Mouse (Mus musculus) bone marrow, adult 2 months (tissue): ENCODE measurements around the gene Pard6b. TPM values are rescaled to one million over a fixed set of nuclear protein-coding genes. Genes with fewer than 3 reads are reported as not detected.
"Not testable (repeated sequence)": the region's sequence is repeated elsewhere in the genome, so short reads cannot be mapped to it uniquely, and the experiment has no call there.

Source experiments
- H3K27ac ChIP-seq: fragments of 200-500 bp; 2 replicates; pipeline ENCODE4 v1.5.1; 2012; ENCODE audit warnings: low read depth, mild to moderate bottlenecking, control low read depth, inconsistent platforms, low read length; ENCODE audit not compliant: control insufficient read depth, poor library complexity, insufficient read depth
- H3K4me1 ChIP-seq: fragments of 200-500 bp; 2 replicates; pipeline ENCODE4 v1.6.1; 2011; ENCODE audit warnings: low read length; ENCODE audit not compliant: control insufficient read depth, insufficient read depth
- H3K4me3 ChIP-seq: fragments of 200-500 bp; replicated peaks from 2 replicates; pipeline ENCODE3; 2011; ENCODE audit warnings: mild to moderate bottlenecking, low read depth, low read length, control low read depth; ENCODE audit not compliant: control insufficient read depth
- CTCF ChIP-seq: fragments of 200-500 bp; IDR thresholded peaks from 2 replicates; pipeline ENCODE4 v1.5.1; 2011; ENCODE audit warnings: low read length, control low read depth; ENCODE audit not compliant: control insufficient read depth, insufficient read depth
- POLR2A ChIP-seq: fragments of 200-500 bp; IDR thresholded peaks from 2 replicates; pipeline ENCODE4 v1.6.1; 2011; ENCODE audit warnings: low read depth, mild to moderate bottlenecking, control low read depth, low read length, borderline replicate concordance; ENCODE audit not compliant: control insufficient read depth
- WGBS: fragments of 180-500 bp; shearing (Covaris S2); methylation state at CpG from one replicate; pipeline ENCODE4 v1.1.7; 2018; 5-methylcytosine and 5-hydroxymethylcytosine counted together
- polyA plus RNA-seq: library from polyadenylated mRNA; stranded (reverse); fragments of >200 nt; gene quantifications from 2 replicates; pipeline ENCODE4 v1.2.4, GENCODE M21; 2011; ENCODE audit warnings: low replicate concordance; ENCODE audit not compliant: missing spikeins, insufficient read depth, insufficient read length

The Pard6b gene
- polyA plus RNA-seq, 1 experiment: not detected

DNA sequence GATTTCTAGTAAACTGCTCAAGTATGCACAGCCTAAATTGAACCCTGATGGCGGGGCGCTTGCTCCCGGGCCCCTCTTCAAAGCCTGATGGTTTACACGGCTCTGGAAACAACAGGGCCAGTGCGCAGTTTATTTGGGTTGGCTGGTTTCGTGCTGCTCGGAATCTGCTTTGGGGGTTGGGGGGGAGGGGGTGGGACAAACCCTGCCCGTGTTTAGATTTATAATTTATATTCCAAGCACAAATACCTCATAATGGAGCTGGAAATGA is 24.2 kb upstream of the Pard6b start:
- H3K27ac ChIP-seq: no peak overlapping the region
- 88% methylated on average over 8 of the region's 8 CpGs for WGBS
- H3K4me3 ChIP-seq: no peak overlapping the region
- TF ChIP-seq POLR2A: no peak
- TF ChIP-seq CTCF: no peak
- H3K4me1 ChIP-seq: no peaks in the 10 kb centered on the region; the same call in 1 of the 2 replicates

GRCm38 (mm10) chr2:168057876-168058275 is 22.9 kb upstream of the Pard6b start:
- H3K4me1 ChIP-seq, H3K27ac ChIP-seq, H3K4me3 ChIP-seq: not testable (repeated sequence)
- 54% methylated on average over 2 of the region's 2 CpGs for WGBS

GRCm38 (mm10) chr2:168058488-168059199 is 22.2 kb upstream of the Pard6b start:
- 66% methylated on average over 13 of the region's 13 CpGs for WGBS
- no peak overlapping the region for H3K27ac ChIP-seq
- no peaks in the 10 kb centered on the region; the same call in 1 of the 2 replicates for H3K4me1 ChIP-seq
- no peak overlapping the region for H3K4me3 ChIP-seq
- TF ChIP-seq CTCF: no peak
- TF ChIP-seq POLR2A: no peak

GRCm38 (mm10) chr2:168059200-168059790 is 21.5 kb upstream of the Pard6b start:
- WGBS: 77% methylated on average over 6 of the region's 6 CpGs
- no peak overlapping the region for H3K4me3 ChIP-seq
- no peak for TF ChIP-seq POLR2A
- TF ChIP-seq CTCF: peak; percentile 5; the same call in 1 of the 2 replicates

DNA sequence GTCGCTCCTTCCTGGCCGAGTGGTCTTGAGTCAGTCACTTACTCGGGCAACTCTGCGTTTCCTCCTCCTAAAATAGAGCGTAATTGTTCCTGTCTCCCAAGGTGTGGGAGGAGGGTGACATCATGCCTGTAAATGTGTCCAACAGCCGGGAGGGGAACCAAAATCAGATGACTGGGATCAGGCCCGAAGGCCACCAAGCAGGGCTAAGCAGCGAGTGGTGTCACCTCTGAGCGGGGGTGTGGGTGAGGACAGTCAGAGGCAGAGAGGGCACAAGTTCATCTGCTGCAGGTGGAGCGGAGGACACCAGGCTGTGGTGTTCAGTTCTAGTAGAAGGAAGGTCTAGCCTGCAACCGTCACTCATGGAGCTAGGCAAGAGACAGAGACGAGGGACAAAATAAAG is 17.1 kb upstream of the Pard6b start:
- Histone ChIP-seq H3K4me1 (no peaks in the 10 kb centered on the region; the same call in 1 of the 2 replicates), H3K27ac (no peak overlapping the region), H3K4me3 (no peak overlapping the region)
- TF ChIP-seq CTCF (no peak), POLR2A (no peak)
- WGBS: 79% methylated on average over 12 of the region's 12 CpGs

More at GRCm38 (mm10) chr2:168059200-168059790, 21.5 kb upstream of the Pard6b start:
- Histone ChIP-seq H3K4me1 (no peaks in the 10 kb centered on the region; the same call in 1 of the 2 replicates), H3K27ac (no peak overlapping the region)

- TF ChIP-seq CTCF: no peak
- no peak for TF ChIP-seq POLR2A
- WGBS: 33% methylated on average over 7 of the region's 7 CpGs
- no peak overlapping the region for H3K27ac ChIP-seq
- H3K4me1 ChIP-seq: no peaks in the 10 kb centered on the region; the same call in 1 of the 2 replicates
- no peak overlapping the region for H3K4me3 ChIP-seq
These were observed 15.3 kb upstream of the Pard6b start for GRCm38 (mm10) chr2:168065511-168065910.

DNA sequence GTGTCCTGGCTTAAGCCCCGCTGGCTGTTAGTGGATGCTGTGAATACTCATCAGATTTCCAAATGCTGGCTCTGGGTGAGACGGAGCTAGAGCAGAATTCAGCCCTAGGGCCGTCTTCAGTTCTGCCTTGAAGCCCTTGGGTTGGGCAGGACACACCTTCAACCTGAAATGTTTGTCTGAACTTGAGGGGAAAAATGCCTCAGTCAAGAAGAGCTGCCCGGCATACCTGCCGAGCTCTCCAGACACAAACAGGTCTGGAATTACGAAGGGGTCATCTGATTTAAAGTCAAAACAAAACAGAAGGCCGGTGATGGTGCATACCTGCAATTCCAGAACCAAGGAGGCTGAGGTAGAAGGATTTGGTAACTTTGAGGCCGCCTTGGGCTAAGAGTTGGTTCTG is 14.0 kb upstream of the Pard6b start:
- no peak for TF ChIP-seq CTCF
- TF ChIP-seq POLR2A: no peak
- no peaks in the 10 kb centered on the region; the same call in 1 of the 2 replicates for H3K4me1 ChIP-seq
- no peak overlapping the region for H3K4me3 ChIP-seq
- 83% methylated on average over 8 of the region's 8 CpGs for WGBS
- H3K27ac ChIP-seq: no peak overlapping the region

GRCm38 (mm10) chr2:168070425-168070824 is 10.4 kb upstream of the Pard6b start:
- no peaks in the 10 kb centered on the region for H3K4me1 ChIP-seq
- H3K27ac ChIP-seq: no peak overlapping the region
- TF ChIP-seq CTCF (no peak), POLR2A (no peak)
- no peak overlapping the region for H3K4me3 ChIP-seq
- WGBS: 71% methylated on average over 5 of the region's 5 CpGs
